Mouse (Mus musculus): ENCODE data around the gene Fam57b.

Gene Fam57b

GRCm38 (mm10) chr7:126869780-126870519, 72.5 kb downstream of the Fam57b start:
- no peak for DNase-seq (ENCODE audit: low read depth, low spot score)

- no peak for DNase-seq (ENCODE audit: low read depth, low spot score)
These were observed 73.0 kb downstream of the Fam57b start for GRCm38 (mm10) chr7:126870520-126870891.

GRCm38 (mm10) chr7:126877239-126877638, 79.8 kb downstream of the Fam57b start:
- DNase-seq (ENCODE audit: low read depth, low spot score): no peak

Data from R1 (cell line).